Mouse (Mus musculus): Measurements from ENCODE around the gene Sept9. TPM values are rescaled to one million over a fixed set of nuclear protein-coding genes. Genes with fewer than 3 reads are reported as not detected.

Gene Sept9
- polyA plus RNA-seq, 1 experiment = 253 TPM

GRCm38 (mm10) chr11:117326867-117327600, 127.6 kb downstream of the Sept9 start:
- H3K36me3 ChIP-seq (ENCODE audit: control insufficient read depth, insufficient read depth) = no peaks in the 10 kb centered on the region
- peak overlapping the region; percentile 27 for H3K4me2 ChIP-seq (ENCODE audit: low read depth)
- H3ac ChIP-seq (ENCODE audit: control insufficient read depth, insufficient read length) = no peak overlapping the region
- H3K4me3 ChIP-seq = no peak overlapping the region
- H3K79me2 ChIP-seq (ENCODE audit: control insufficient read depth, insufficient read depth) = peaks cover 100% of the 10 kb centered on the region
- TF ChIP-seq SRF (IDR thresholded peaks at IDR 0.05; ENCODE audit: control insufficient read depth, insufficient read length, low read depth) = no peak
- no peak for TF ChIP-seq MAX (IDR thresholded peaks at IDR 0.05; ENCODE audit: low read depth)
- no peaks in the 10 kb centered on the region for H3K27me3 ChIP-seq (ENCODE audit: control insufficient read depth, insufficient read depth, insufficient read length)

- no peak overlapping the region for H3K4me2 ChIP-seq (ENCODE audit: low read depth)
- TF ChIP-seq TCF12 (IDR thresholded peaks at IDR 0.05; ENCODE audit: insufficient read depth, poor library complexity, severe bottlenecking) (no peak), MYOG (IDR thresholded peaks at IDR 0.05; ENCODE audit: control insufficient read depth in 1 of 3, insufficient read depth in 1 of 3, insufficient read length in 2 of 3, low read depth in 2 of 3) (peak in 1 of 3 experiments; percentile 57), SRF (IDR thresholded peaks at IDR 0.05; ENCODE audit: control insufficient read depth, insufficient read length, low read depth) (no peak), USF1 (IDR thresholded peaks at IDR 0.05; ENCODE audit: low read depth) (no peak), MYOD1 (IDR thresholded peaks at IDR 0.05; ENCODE audit: control insufficient read depth in 1 of 3, insufficient read length in 2 of 3, low read depth in 2 of 3) (peak in 1 of 3 experiments; percentile 48), POLR2A (IDR thresholded peaks at IDR 0.05; ENCODE audit: insufficient read length, low read depth) (no peak)
- no peaks in the 10 kb centered on the region for H3K27me3 ChIP-seq (ENCODE audit: control insufficient read depth, insufficient read depth, insufficient read length)
- no peak overlapping the region for H3K4me3 ChIP-seq
- no peak overlapping the region for H3ac ChIP-seq (ENCODE audit: control insufficient read depth, insufficient read length)
- H3K36me3 ChIP-seq (ENCODE audit: control insufficient read depth, insufficient read depth) = no peaks in the 10 kb centered on the region
- peaks cover 100% of the 10 kb centered on the region for H3K79me2 ChIP-seq (ENCODE audit: control insufficient read depth, insufficient read depth)
Measured at GRCm38 (mm10) chr11:117327633-117328032, 128.2 kb downstream of the Sept9 start.

- Histone ChIP-seq H3K27me3 (ENCODE audit: control insufficient read depth, insufficient read depth, insufficient read length) (no peaks in the 10 kb centered on the region), H3K79me2 (ENCODE audit: control insufficient read depth, insufficient read depth) (peaks cover 100% of the 10 kb centered on the region), H3K4me2 (ENCODE audit: low read depth) (no peak overlapping the region), H3K36me3 (ENCODE audit: control insufficient read depth, insufficient read depth) (no peaks in the 10 kb centered on the region), H3ac (ENCODE audit: control insufficient read depth, insufficient read length) (no peak overlapping the region), H3K4me3 (no peak overlapping the region)
- no peak for TF ChIP-seq REST (IDR thresholded peaks at IDR 0.05; ENCODE audit: insufficient read depth, insufficient read length)
- TF ChIP-seq POLR2AphosphoS2 (IDR thresholded peaks at IDR 0.05; ENCODE audit: insufficient read length, low read depth) = no peak
- no peak for TF ChIP-seq E2F4 (IDR thresholded peaks at IDR 0.05; ENCODE audit: insufficient read depth)
Measured at GRCm38 (mm10) chr11:117330076-117330950, 130.9 kb downstream of the Sept9 start.

DNA sequence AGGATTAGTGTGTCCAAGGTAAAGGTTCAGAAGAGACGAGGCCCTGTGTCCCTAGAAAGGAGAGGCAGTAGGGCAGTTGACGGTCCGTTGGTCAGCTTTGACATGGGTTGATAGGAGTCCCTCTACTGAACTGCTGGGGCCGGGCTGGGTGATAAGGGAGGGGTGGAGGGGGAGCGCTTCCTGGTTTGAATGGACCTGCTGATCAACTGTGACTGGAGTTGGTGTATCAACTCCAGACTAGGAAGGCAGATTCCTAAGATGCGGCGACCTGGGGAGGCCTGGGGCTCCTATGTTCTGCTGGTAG, 131.4 kb downstream of the Sept9 start:
- Histone ChIP-seq H3K27me3 (ENCODE audit: control insufficient read depth, insufficient read depth, insufficient read length) (no peaks in the 10 kb centered on the region), H3K36me3 (ENCODE audit: control insufficient read depth, insufficient read depth) (no peaks in the 10 kb centered on the region), H3K4me2 (ENCODE audit: low read depth) (peak overlapping the region; percentile 44), H3ac (ENCODE audit: control insufficient read depth, insufficient read length) (no peak overlapping the region), H3K79me2 (ENCODE audit: control insufficient read depth, insufficient read depth) (peaks cover 100% of the 10 kb centered on the region), H3K4me3 (no peak overlapping the region)
- no peak for TF ChIP-seq TCF3 (IDR thresholded peaks at IDR 0.05; ENCODE audit: insufficient read length, low read depth)
- no peak for TF ChIP-seq MYOD1 (IDR thresholded peaks at IDR 0.05; ENCODE audit: control insufficient read depth in 1 of 3, insufficient read length in 2 of 3, low read depth in 2 of 3)
- TF ChIP-seq MYOG (IDR thresholded peaks at IDR 0.05; ENCODE audit: control insufficient read depth in 1 of 3, insufficient read depth in 1 of 3, insufficient read length in 2 of 3, low read depth in 2 of 3) = no peak
- TF ChIP-seq MAX (IDR thresholded peaks at IDR 0.05; ENCODE audit: low read depth) = no peak
- no peak for TF ChIP-seq SRF (IDR thresholded peaks at IDR 0.05; ENCODE audit: control insufficient read depth, insufficient read length, low read depth)
- no peak for TF ChIP-seq E2F4 (IDR thresholded peaks at IDR 0.05; ENCODE audit: insufficient read depth)
- TF ChIP-seq CEBPB (IDR thresholded peaks at IDR 0.05; ENCODE audit: insufficient read depth, poor library complexity, severe bottlenecking) = no peak
- no peak for TF ChIP-seq TCF12 (IDR thresholded peaks at IDR 0.05; ENCODE audit: insufficient read depth, poor library complexity, severe bottlenecking)
- no peak for TF ChIP-seq REST (IDR thresholded peaks at IDR 0.05; ENCODE audit: insufficient read depth, insufficient read length)
- TF ChIP-seq POLR2AphosphoS2 (IDR thresholded peaks at IDR 0.05; ENCODE audit: insufficient read length, low read depth) = no peak
- TF ChIP-seq USF1 (IDR thresholded peaks at IDR 0.05; ENCODE audit: low read depth) = no peak
- TF ChIP-seq POLR2A (IDR thresholded peaks at IDR 0.05; ENCODE audit: insufficient read length, low read depth) = no peak

DNA sequence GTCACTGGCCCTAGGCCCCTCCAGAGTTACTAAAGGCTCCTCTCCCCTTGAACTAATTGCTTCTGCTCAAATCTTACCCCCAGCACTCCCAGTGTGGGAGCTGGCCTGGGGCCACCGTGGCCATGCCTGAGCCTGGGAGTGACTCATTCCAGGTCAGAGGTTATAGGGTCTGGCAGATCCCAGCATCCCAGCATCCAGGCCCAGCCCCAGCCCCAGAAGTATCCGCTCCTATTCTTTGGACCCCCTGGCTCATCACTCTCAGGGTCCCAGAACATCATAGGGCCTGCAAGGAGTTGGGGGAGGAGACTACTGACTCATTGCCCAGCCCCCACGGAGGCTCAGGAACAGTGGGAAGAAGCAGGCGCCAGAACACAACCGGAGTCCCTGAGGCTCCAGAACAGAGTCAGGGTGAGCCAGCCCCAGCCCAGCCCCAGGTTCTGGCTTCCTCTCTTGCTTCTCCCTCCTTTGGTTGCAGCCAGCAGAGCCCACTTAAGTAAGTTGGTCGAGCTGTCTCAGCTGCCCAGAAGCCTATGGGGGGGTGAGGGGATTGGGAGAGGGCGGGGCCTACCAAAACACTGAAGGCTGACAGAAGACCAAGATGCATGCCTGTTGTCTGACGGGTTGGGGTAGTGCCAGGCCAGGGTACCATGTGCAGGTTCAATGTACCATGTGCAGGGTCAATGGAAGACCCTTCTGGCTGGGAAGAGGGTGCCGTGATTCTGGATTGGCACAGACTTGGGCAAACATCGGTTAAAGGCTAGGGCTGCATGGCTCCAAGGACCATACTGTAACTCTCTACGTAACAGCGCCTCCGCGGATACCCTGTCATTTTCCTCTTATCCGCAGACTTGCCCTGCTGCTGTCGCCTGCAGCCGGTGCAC, 132.1 kb downstream of the Sept9 start:
- Histone ChIP-seq H3ac (ENCODE audit: control insufficient read depth, insufficient read length) (no peak overlapping the region), H3K79me2 (ENCODE audit: control insufficient read depth, insufficient read depth) (peaks cover 100% of the 10 kb centered on the region), H3K36me3 (ENCODE audit: control insufficient read depth, insufficient read depth) (no peaks in the 10 kb centered on the region), H3K4me3 (no peak overlapping the region), H3K4me2 (ENCODE audit: low read depth) (peak overlapping the region; percentile 44), H3K27me3 (ENCODE audit: control insufficient read depth, insufficient read depth, insufficient read length) (no peaks in the 10 kb centered on the region)
- no peak for TF ChIP-seq POLR2AphosphoS2 (IDR thresholded peaks at IDR 0.05; ENCODE audit: insufficient read length, low read depth)
- TF ChIP-seq E2F4 (IDR thresholded peaks at IDR 0.05; ENCODE audit: insufficient read depth) = no peak
- TF ChIP-seq REST (IDR thresholded peaks at IDR 0.05; ENCODE audit: insufficient read depth, insufficient read length) = no peak
- no peak for TF ChIP-seq MYOG (IDR thresholded peaks at IDR 0.05; ENCODE audit: control insufficient read depth in 1 of 3, insufficient read depth in 1 of 3, insufficient read length in 2 of 3, low read depth in 2 of 3)
- TF ChIP-seq SRF (IDR thresholded peaks at IDR 0.05; ENCODE audit: control insufficient read depth, insufficient read length, low read depth) = no peak
- TF ChIP-seq POLR2A (IDR thresholded peaks at IDR 0.05; ENCODE audit: insufficient read length, low read depth) = no peak
- TF ChIP-seq TCF3 (IDR thresholded peaks at IDR 0.05; ENCODE audit: insufficient read length, low read depth) = no peak
- no peak for TF ChIP-seq CEBPB (IDR thresholded peaks at IDR 0.05; ENCODE audit: insufficient read depth, poor library complexity, severe bottlenecking)
- no peak for TF ChIP-seq USF1 (IDR thresholded peaks at IDR 0.05; ENCODE audit: low read depth)
- no peak for TF ChIP-seq MAX (IDR thresholded peaks at IDR 0.05; ENCODE audit: low read depth)
